Mouse (Mus musculus) kidney, embryonic 16.5 days (tissue): Measurements from ENCODE around the gene Cald1. TPM values are rescaled to one million over a fixed set of nuclear protein-coding genes. Genes with fewer than 3 reads are reported as not detected.

ENCODE experiments used
- ATAC-seq: fragments of 200-750 bp; cut with Nextera tagmentation; 2 replicates; pipeline ENCODE4 v1.8.0; 2017; ENCODE audit warnings: moderate TSS enrichment; ENCODE audit not compliant: low FRiP score, low TSS enrichment
- H3K27ac ChIP-seq: fragments of 300-500 bp; sonication (generic); 2 replicates; pipeline ENCODE4 v1.5.1; 2014; ENCODE audit warnings: low read length
- H3K27me3 ChIP-seq: fragments of 300-500 bp; sonication (generic); 2 replicates; pipeline ENCODE4 v1.6.1; 2014; ENCODE audit warnings: low read length, control low read depth, mixed read lengths; ENCODE audit not compliant: insufficient read depth
- H3K36me3 ChIP-seq: fragments of 300-500 bp; sonication (generic); 2 replicates; pipeline ENCODE4 v1.6.1; 2014; ENCODE audit warnings: low read length, control low read depth, mixed read lengths; ENCODE audit not compliant: insufficient read depth
- H3K4me1 ChIP-seq: fragments of 300-500 bp; sonication (generic); 2 replicates; pipeline ENCODE4 v1.6.1; 2014; ENCODE audit warnings: low read length, control low read depth, mixed read lengths; ENCODE audit not compliant: insufficient read depth
- H3K4me2 ChIP-seq: fragments of 300-500 bp; sonication (generic); replicated peaks from 2 replicates; pipeline ENCODE4 v1.6.1; 2014; ENCODE audit warnings: low read depth, low read length
- H3K4me3 ChIP-seq: fragments of 300-500 bp; sonication (generic); 2 replicates; pipeline ENCODE4 v1.5.1; 2014; ENCODE audit warnings: mild to moderate bottlenecking, low read length
- H3K9ac ChIP-seq: fragments of 300-500 bp; sonication (generic); replicated peaks from 2 replicates; pipeline ENCODE4 v1.6.1; 2014; ENCODE audit warnings: low read length
- H3K9me3 ChIP-seq: fragments of 300-500 bp; sonication (generic); 2 replicates; pipeline ENCODE4 v1.6.1; 2016; ENCODE audit warnings: low read length, control low read depth
- WGBS: fragments of 180-500 bp; shearing (Covaris S2); extraction: QIAGEN DNeasy Blood & Tissue Kit; methylation state at CpG from one replicate; pipeline ENCODE4 v1.1.7; 2014; 5-methylcytosine and 5-hydroxymethylcytosine counted together
- polyA plus RNA-seq: library from polyadenylated mRNA; unstranded; fragments of >200 nt; fragmentation: Nextera tagmentation; extraction: Ambion mirVana; gene quantifications from 2 replicates; pipeline ENCODE4 v1.2.1, GENCODE M21; 2015

The Cald1 gene
- polyA plus RNA-seq, 1 experiment from 2014 or later = 243 TPM

DNA sequence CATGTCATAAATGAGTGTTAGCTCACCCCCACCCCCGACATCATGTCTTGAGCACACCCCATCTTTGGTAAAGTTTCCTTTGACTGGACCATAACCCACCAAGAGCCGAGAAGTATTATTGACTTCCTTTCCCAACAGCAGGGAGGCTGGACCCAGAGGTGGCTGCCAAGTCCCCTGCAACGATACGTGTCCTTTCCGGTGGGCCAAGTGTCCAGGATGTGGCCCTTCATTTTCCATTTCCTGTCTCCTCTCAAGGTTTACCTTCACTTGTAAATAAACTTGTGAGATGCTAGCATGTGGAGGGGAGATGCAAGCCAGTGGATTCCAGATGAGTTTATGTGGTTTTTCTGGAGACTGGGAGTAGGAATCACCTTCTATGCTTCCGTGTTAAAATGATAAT, 132.7 kb downstream of the Cald1 start:
- WGBS = 62% methylated on average over 6 of the region's 6 CpGs
- no peaks in the 10 kb centered on the region for H3K27me3 ChIP-seq
- peaks cover 34% of the 10 kb centered on the region for H3K4me1 ChIP-seq
- H3K4me2 ChIP-seq = no peak overlapping the region
- no peaks in the 10 kb centered on the region for H3K36me3 ChIP-seq
- no peak for ATAC-seq
- no peak overlapping the region; the same call in 1 of the 2 replicates for H3K27ac ChIP-seq
- H3K9me3 ChIP-seq = no peaks in the 10 kb centered on the region
- no peak overlapping the region for H3K9ac ChIP-seq
- H3K4me3 ChIP-seq = no peak overlapping the region

DNA sequence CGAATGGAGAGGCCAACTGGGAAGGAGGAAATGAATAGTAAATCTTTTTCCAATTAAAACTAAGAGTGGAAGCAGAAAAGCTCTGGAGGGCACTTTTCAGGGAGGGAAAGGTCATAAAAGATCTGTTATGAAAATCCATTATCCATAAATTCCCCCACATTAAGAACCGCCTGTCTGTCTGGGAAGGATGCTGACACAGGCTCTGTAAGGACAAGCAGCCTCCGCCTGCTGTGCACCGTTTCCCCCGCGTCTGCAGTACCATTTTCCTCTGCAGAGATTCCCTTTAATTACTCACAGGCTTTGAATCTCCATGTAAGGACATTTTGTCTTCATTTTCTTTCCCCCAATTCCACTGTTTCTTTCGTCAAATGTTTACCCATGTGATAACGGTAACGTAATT, 133.2 kb downstream of the Cald1 start:
- ATAC-seq = no peak
- no peak overlapping the region for H3K9ac ChIP-seq
- no peak overlapping the region for H3K4me3 ChIP-seq
- 61% methylated on average over 9 of the region's 9 CpGs for WGBS
- H3K4me1 ChIP-seq = peaks cover 30% of the 10 kb centered on the region
- no peaks in the 10 kb centered on the region for H3K36me3 ChIP-seq
- H3K4me2 ChIP-seq = no peak overlapping the region
- no peak overlapping the region; the same call in 1 of the 2 replicates for H3K27ac ChIP-seq
- H3K27me3 ChIP-seq = no peaks in the 10 kb centered on the region
- H3K9me3 ChIP-seq = no peaks in the 10 kb centered on the region

DNA sequence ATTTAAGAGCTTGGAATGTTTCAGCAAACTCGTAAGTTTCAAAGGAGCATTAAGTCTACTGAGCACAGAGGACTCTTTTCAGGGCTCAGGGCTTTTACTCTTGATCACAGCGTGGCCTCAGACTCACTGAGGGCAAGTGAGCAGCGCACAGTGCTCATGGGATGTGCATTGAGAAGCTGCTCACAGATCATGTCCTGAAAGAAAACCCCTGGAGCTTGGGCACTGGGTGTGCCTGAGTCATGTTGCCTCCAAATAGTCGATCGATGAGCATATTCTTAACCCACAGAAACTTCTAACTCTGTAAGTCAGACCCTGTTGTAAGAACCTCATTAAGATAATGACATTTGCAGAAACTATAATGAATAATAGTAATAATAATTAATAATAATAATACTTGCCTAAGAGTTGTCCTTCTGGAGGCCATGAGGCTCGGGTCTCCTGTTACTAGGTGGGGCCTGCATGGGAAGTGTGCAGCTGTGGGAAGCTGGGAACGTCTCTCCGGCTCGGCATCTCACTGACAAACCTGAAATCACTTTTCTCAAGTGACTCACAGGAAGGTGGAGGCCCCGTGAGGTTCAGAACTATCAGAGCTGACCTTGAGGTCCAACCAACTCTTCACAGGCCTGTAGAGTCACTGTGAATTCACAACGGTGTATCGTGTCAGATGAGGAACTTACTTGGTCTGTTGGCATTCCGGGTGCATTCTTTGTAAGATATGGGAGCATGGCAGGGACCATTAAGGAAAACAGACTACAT, 136.8 kb downstream of the Cald1 start:
- Histone ChIP-seq H3K4me3 (no peak overlapping the region), H3K9ac (no peak overlapping the region), H3K4me1 (peaks cover 11% of the 10 kb centered on the region; the same call in 1 of the 2 replicates), H3K9me3 (no peaks in the 10 kb centered on the region), H3K27ac (no peak overlapping the region), H3K27me3 (no peaks in the 10 kb centered on the region), H3K4me2 (no peak overlapping the region), H3K36me3 (no peaks in the 10 kb centered on the region)
- no peak for ATAC-seq
- 78% methylated on average over 13 of the region's 13 CpGs for WGBS

GRCm38 (mm10) chr6:34736934-34737333, 138.6 kb downstream of the Cald1 start:
- Histone ChIP-seq H3K36me3 (peaks cover 2% of the 10 kb centered on the region; the same call in 1 of the 2 replicates), H3K4me1 (no peaks in the 10 kb centered on the region), H3K4me3 (no peak overlapping the region), H3K9ac (no peak overlapping the region), H3K4me2 (no peak overlapping the region), H3K9me3 (no peaks in the 10 kb centered on the region), H3K27me3 (no peaks in the 10 kb centered on the region), H3K27ac (no peak overlapping the region)
- ATAC-seq = no peak
- 70% methylated on average over 2 of the region's 2 CpGs for WGBS

GRCm38 (mm10) chr6:34743946-34744345, 145.6 kb downstream of the Cald1 start:
- Histone ChIP-seq H3K4me2 (no peak overlapping the region), H3K36me3 (peaks cover 13% of the 10 kb centered on the region; the same call in 1 of the 2 replicates), H3K27ac (no peak overlapping the region), H3K4me1 (no peaks in the 10 kb centered on the region), H3K27me3 (no peaks in the 10 kb centered on the region), H3K9ac (no peak overlapping the region), H3K4me3 (no peak overlapping the region), H3K9me3 (no peaks in the 10 kb centered on the region)
- no peak for ATAC-seq
- 62% methylated on average over 4 of the region's 4 CpGs for WGBS

DNA sequence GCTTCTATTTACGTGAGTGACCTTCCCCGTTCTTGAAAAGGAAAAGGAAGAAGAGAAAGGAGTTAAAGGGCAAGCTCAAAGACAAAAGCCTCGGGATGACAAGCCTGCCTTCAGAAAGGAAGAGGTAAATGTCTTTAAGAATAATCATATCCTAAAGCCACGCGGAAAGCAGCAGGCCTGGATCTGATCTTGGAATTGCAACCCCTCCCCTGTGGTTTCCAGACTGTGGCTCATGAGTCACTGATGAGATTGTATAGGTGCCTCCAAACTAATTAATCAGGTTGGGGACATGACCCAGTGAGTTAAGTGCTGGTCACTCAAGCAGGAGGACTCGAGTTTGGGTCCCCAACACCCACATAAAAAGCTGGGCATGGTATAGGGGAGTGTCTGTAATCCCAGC, 149.5 kb downstream of the Cald1 start:
- H3K9ac ChIP-seq = no peak overlapping the region
- WGBS = 72% methylated on average over 6 of the region's 6 CpGs
- no peak for ATAC-seq
- H3K4me3 ChIP-seq = no peak overlapping the region
- H3K9me3 ChIP-seq = no peaks in the 10 kb centered on the region
- H3K4me1 ChIP-seq = no peaks in the 10 kb centered on the region
- no peaks in the 10 kb centered on the region for H3K27me3 ChIP-seq
- H3K4me2 ChIP-seq = no peak overlapping the region
- H3K36me3 ChIP-seq = 0 out of 2 replicates have a peak, but pooled peaks cover 7% of the 10 kb centered on the region
- H3K27ac ChIP-seq = no peak overlapping the region

GRCm38 (mm10) chr6:34748566-34748965, 150.3 kb downstream of the Cald1 start:
- no peak overlapping the region for H3K4me2 ChIP-seq
- 0 out of 2 replicates have a peak, but pooled peaks cover 4% of the 10 kb centered on the region for H3K36me3 ChIP-seq
- no peaks in the 10 kb centered on the region for H3K4me1 ChIP-seq
- no peak overlapping the region for H3K4me3 ChIP-seq
- H3K27ac ChIP-seq = no peak overlapping the region
- no peak overlapping the region for H3K9ac ChIP-seq
- no peaks in the 10 kb centered on the region for H3K9me3 ChIP-seq
- 82% methylated on average over 11 of the region's 11 CpGs for WGBS
- no peak for ATAC-seq
- H3K27me3 ChIP-seq = no peaks in the 10 kb centered on the region

DNA sequence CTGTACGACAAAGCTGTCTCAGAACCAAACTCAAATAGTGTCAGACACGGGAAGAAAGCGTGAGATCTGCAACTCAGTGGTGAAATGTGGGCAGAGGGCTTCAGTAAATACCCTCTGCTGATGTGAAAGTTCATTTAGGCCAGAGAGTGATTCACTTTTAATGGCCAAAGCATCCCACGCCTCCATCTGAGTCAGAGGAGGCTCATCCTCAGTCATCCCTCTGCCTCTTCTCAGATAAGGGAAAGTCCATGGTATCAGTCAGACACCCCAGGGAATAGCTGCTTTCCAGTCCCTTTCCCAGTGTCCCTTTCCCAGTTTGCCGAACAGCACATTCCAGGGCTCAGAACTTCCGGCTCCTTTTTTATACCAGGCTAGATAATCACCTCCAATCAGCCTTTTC, 151.2 kb downstream of the Cald1 start:
- H3K27me3 ChIP-seq = no peaks in the 10 kb centered on the region
- no peak overlapping the region for H3K4me2 ChIP-seq
- WGBS = 76% methylated on average over 6 of the region's 6 CpGs
- ATAC-seq = no peak
- no peak overlapping the region for H3K4me3 ChIP-seq
- no peak overlapping the region for H3K27ac ChIP-seq
- H3K9me3 ChIP-seq = no peaks in the 10 kb centered on the region
- H3K4me1 ChIP-seq = no peaks in the 10 kb centered on the region
- 0 out of 2 replicates have a peak, but pooled peaks cover 4% of the 10 kb centered on the region for H3K36me3 ChIP-seq
- H3K9ac ChIP-seq = no peak overlapping the region

DNA sequence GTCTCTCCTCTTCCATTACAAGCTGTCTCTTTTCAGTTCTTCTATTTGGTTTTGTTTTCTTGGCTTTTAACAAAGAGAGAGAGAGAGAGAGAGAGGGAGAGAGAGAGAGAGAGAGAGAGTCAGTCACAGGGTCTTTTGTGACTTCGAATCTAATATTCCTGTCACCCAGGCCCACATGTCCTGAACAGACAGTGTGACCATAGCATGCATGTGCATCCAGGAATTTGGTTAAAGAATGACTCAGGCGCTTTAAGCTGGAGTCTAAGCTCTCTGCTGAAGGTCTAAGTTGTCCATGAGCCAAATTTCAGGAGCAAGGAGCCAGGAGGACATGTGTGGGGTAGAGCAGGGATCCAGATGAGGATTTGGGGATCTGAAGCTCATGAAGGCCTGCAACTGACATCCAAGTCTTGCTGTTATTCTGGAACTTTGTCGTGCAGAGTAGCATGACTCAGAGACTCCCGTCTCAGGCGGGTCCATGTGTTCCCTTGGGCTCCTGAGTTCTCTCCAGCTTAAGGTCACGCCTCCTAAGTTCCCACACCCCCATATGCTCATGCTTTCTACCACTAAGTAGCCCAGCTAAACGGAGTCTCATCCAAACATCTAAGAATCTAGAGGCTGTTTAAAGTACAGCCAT, 152.3 kb downstream of the Cald1 start:
- no peak for ATAC-seq

DNA sequence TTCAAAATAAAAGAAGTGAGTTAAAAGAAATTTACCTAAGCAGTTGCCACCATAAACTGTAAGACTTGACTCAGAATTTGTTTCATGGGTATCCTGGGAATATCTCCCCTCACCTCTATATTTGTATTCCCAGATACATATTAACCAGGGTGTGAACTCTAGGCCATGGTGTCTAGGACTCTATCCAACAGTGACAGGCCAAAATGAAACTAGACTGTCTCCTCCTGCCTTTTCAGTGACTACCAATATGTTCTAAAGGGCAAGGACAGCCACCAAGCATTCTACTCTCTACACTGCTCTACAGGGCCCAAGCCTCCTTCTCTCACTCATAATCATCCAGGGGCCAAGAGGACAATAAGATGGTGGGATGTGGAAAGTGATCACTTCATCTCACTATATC, 153.3 kb downstream of the Cald1 start:
- no peak for ATAC-seq
- Histone ChIP-seq H3K27me3 (no peaks in the 10 kb centered on the region), H3K4me1 (no peaks in the 10 kb centered on the region), H3K36me3 (0 out of 2 replicates have a peak, but pooled peaks cover 2% of the 10 kb centered on the region), H3K4me2 (no peak overlapping the region), H3K9me3 (no peaks in the 10 kb centered on the region), H3K4me3 (no peak overlapping the region), H3K27ac (no peak overlapping the region), H3K9ac (no peak overlapping the region)

More for the DNA sequence above, 152.3 kb downstream of the Cald1 start:
- 70% methylated on average over 7 of the region's 7 CpGs for WGBS
- Histone ChIP-seq H3K4me2 (no peak overlapping the region), H3K9me3 (no peaks in the 10 kb centered on the region), H3K27me3 (no peaks in the 10 kb centered on the region), H3K36me3 (no peaks in the 10 kb centered on the region), H3K9ac (no peak overlapping the region), H3K4me1 (no peaks in the 10 kb centered on the region), H3K4me3 (no peak overlapping the region), H3K27ac (no peak overlapping the region)
